Mouse (Mus musculus): Measurements from ENCODE around the gene Tspoap1. TPM values are rescaled to one million over a fixed set of nuclear protein-coding genes. Genes with fewer than 3 reads are reported as not detected.
A peak's percentile ranks its signal among the peaks of the same experiment; 100 is the strongest.

Tspoap1 gene
- polyA plus RNA-seq, 1 experiment from 2014 or later, result 7.7 TPM

DNA sequence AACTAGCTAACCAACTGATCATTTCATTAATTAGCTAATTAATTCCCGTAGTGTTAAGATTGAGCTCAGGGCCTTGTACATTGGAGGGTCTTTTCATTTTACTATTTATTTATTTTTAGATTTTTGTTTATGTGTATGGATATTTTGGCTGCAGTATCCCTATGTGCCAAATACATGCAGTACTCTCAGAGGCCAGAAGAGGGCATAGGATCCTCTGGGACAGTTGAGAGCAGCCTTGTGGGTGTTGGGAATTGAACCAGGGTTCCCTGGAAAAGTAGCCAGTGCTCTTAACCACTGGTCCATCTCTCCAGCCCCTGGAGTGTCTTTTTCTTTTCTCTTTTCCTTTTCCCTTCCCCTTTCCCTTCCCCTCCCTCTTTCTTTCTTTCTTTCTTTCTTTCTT, 45.1 kb downstream of the Tspoap1 start:
- Histone ChIP-seq H3K27ac (ENCODE audit: low read depth, low read length) (no peak overlapping the region), H3K9me3 (ENCODE audit: control insufficient read depth, low read length) (no peaks in the 10 kb centered on the region), H3K9ac (ENCODE audit: low read depth, low read length) (no peak overlapping the region), H3K4me2 (no peak overlapping the region), H3K4me3 (ENCODE audit: low read depth, low read length) (no peak overlapping the region), H3K27me3 (replicated peaks; ENCODE audit: control insufficient read depth, insufficient read depth, low read length) (no peaks in the 10 kb centered on the region), H3K36me3 (ENCODE audit: control insufficient read depth, insufficient read depth, low read length) (no peaks in the 10 kb centered on the region), H3K4me1 (replicated peaks; ENCODE audit: control insufficient read depth, insufficient read depth, low read length) (no peaks in the 10 kb centered on the region)
- WGBS, result 66% methylated on average over 1 of the region's 1 CpGs
- DNase-seq (ENCODE audit: low spot score) (no peak), ATAC-seq (replicated peaks; ENCODE audit: low FRiP score) (no peak)

DNA sequence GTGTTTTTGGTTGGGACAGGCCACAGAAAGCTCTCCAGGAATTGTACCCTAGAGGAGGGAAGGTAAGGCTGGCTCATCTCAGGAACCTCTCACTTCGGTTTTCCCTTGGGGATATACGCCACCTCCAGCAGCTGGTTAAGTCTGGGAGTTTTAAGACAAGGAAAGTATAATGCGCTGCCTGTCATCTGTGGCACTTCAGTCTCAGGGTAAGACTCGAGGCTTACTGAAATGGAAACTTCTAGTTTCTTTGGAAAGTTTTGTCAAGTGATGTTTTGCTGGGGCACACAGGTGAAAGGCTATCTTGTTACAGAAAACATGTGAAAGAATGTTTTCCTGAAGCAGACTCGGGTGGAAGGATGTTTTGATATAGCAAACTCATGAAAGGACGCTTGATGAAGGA, 47.1 kb downstream of the Tspoap1 start:
- H3K27ac ChIP-seq (ENCODE audit: low read depth, low read length), result no peak overlapping the region
- H3K9me3 ChIP-seq (ENCODE audit: control insufficient read depth, low read length), result no peaks in the 10 kb centered on the region
- ATAC-seq (replicated peaks; ENCODE audit: low FRiP score) (no peak), DNase-seq (ENCODE audit: low spot score) (no peak)
- no peak overlapping the region for H3K4me3 ChIP-seq (ENCODE audit: low read depth, low read length)
- 79% methylated on average over 6 of the region's 6 CpGs for WGBS
- no peaks in the 10 kb centered on the region for H3K27me3 ChIP-seq (replicated peaks; ENCODE audit: control insufficient read depth, insufficient read depth, low read length)
- H3K4me2 ChIP-seq, result no peak overlapping the region
- H3K4me1 ChIP-seq (replicated peaks; ENCODE audit: control insufficient read depth, insufficient read depth, low read length), result no peaks in the 10 kb centered on the region
- no peak overlapping the region for H3K9ac ChIP-seq (ENCODE audit: low read depth, low read length)
- H3K36me3 ChIP-seq (ENCODE audit: control insufficient read depth, insufficient read depth, low read length), result no peaks in the 10 kb centered on the region

DNA sequence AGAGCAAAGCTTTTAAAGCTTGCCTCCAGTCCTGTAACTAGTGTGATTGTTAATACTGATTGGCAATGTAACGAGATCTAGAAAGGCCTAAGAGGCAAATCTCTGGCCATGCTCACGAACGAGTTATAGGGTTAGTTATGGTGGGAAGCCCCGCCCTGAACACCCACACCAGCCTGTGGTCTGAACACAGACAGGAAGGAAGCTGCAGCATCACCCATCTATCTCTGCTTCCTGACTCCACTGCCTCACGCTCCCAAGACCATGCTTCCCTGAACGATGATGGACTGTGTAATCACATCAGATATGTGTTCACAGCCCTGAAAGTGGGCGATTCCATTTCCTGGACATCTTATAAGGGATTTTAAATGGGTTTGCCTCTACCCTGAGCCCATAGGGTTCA, 47.9 kb downstream of the Tspoap1 start:
- ATAC-seq (replicated peaks; ENCODE audit: low FRiP score), result no peak
- WGBS, result 42% methylated on average over 7 of the region's 7 CpGs

DNA sequence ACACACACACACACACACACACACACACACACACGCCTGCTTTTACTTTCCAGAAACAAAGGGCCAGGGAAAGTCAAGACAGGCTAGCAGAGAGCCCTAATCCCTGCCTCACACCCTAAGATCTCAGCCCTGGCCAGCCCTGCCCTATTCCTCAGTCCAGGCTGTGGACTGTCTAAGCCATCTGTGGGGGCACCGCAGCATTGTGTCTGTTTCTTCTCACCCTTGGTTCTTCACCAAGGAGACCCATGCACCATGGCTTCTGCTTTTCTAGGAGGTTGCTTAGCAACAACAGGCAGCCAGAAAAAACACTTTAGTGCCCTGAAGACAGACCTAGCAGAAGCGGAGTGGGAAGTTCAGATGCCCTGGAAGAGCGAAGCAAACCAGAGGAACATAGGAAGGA, 51.1 kb downstream of the Tspoap1 start:
- WGBS, result 53% methylated on average over 4 of the region's 4 CpGs
- ATAC-seq (replicated peaks; ENCODE audit: low FRiP score), result no peak
- H3K27ac ChIP-seq (ENCODE audit: low read depth, low read length), result no peak overlapping the region

More for the DNA sequence above, 47.9 kb downstream of the Tspoap1 start:
- DNase-seq (ENCODE audit: low spot score), result no peak
- Histone ChIP-seq H3K9me3 (ENCODE audit: control insufficient read depth, low read length) (no peaks in the 10 kb centered on the region), H3K9ac (ENCODE audit: low read depth, low read length) (no peak overlapping the region), H3K4me3 (ENCODE audit: low read depth, low read length) (no peak overlapping the region), H3K4me1 (replicated peaks; ENCODE audit: control insufficient read depth, insufficient read depth, low read length) (no peaks in the 10 kb centered on the region), H3K36me3 (ENCODE audit: control insufficient read depth, insufficient read depth, low read length) (no peaks in the 10 kb centered on the region), H3K27ac (ENCODE audit: low read depth, low read length) (no peak overlapping the region), H3K27me3 (replicated peaks; ENCODE audit: control insufficient read depth, insufficient read depth, low read length) (no peaks in the 10 kb centered on the region), H3K4me2 (no peak overlapping the region)

DNA sequence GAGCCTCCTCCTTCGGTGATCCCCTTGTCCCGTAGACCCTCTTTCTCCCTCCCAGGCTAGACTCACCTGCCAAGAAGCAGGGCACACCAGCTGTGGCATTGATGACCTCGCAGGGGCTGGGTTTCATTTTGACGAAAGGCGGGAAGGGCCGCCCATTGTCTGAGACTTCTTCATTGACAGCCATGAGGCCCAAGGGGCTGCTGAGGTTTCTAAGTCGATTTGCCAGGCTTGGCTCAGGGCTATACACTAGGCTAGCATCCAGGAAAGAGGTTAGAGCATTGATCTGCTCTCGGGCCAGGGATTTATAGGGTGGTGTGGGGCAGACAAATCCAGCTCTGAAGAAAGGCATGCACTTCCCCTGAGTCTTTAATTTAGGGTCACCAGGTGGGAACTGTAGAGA, 54.5 kb downstream of the Tspoap1 start:
- Histone ChIP-seq H3K4me2 (no peak overlapping the region), H3K4me3 (ENCODE audit: low read depth, low read length) (no peak overlapping the region), H3K27ac (ENCODE audit: low read depth, low read length) (no peak overlapping the region), H3K36me3 (ENCODE audit: control insufficient read depth, insufficient read depth, low read length) (no peaks in the 10 kb centered on the region), H3K4me1 (replicated peaks; ENCODE audit: control insufficient read depth, insufficient read depth, low read length) (peaks cover 5% of the 10 kb centered on the region; the same call in 1 of the 2 replicates), H3K27me3 (replicated peaks; ENCODE audit: control insufficient read depth, insufficient read depth, low read length) (peaks cover 6% of the 10 kb centered on the region; the same call in 1 of the 2 replicates), H3K9ac (ENCODE audit: low read depth, low read length) (no peak overlapping the region), H3K9me3 (ENCODE audit: control insufficient read depth, low read length) (no peaks in the 10 kb centered on the region)
- WGBS, result 66% methylated on average over 8 of the region's 8 CpGs
- ATAC-seq (replicated peaks; ENCODE audit: low FRiP score), result no peak
- no peak for DNase-seq (ENCODE audit: low spot score)

More for the DNA sequence above, 51.1 kb downstream of the Tspoap1 start:
- no peaks in the 10 kb centered on the region for H3K4me1 ChIP-seq (replicated peaks; ENCODE audit: control insufficient read depth, insufficient read depth, low read length)
- H3K9me3 ChIP-seq (ENCODE audit: control insufficient read depth, low read length), result no peaks in the 10 kb centered on the region
- H3K36me3 ChIP-seq (ENCODE audit: control insufficient read depth, insufficient read depth, low read length), result no peaks in the 10 kb centered on the region
- H3K27me3 ChIP-seq (replicated peaks; ENCODE audit: control insufficient read depth, insufficient read depth, low read length), result no peaks in the 10 kb centered on the region
- no peak for DNase-seq (ENCODE audit: low spot score)
- H3K4me3 ChIP-seq (ENCODE audit: low read depth, low read length), result no peak overlapping the region
- H3K9ac ChIP-seq (ENCODE audit: low read depth, low read length), result no peak overlapping the region
- H3K4me2 ChIP-seq, result no peak overlapping the region

DNA sequence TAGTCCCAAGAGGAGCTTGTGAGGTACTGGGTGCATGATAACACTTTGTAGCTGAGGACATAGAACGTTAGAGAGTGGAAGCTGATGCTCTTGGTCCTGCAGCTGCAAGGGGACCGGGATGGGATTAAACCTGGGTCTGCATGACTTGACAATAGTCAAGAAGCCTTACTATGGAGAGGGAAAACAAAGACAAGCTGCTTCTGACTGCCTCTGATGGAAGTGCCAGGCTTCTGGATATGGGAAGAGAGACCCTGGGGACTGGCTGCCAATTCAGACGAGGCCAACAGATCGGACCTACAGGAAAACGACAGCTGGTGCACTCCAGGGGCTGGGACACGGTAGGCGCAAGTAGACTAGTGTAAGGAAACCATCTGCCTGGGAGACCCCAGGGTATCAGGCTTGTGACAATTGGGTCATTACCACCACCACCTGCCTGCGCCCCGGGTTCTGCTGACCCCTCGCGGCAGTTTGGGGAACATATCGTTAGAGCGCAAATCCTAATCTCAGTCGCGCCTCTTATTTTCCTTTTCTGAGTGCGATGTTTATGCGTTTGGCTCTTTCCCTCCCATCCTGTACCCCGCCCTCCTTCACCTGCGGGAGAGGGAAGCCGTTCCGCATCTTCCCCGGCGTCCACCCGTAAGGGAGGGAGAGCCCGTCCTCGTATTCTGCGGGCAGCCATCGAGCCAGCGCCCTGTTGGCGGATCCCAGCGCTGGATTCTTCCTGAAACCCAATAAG, 56.5 kb downstream of the Tspoap1 start:
- Histone ChIP-seq H3K9me3 (ENCODE audit: control insufficient read depth, low read length) (no peaks in the 10 kb centered on the region), H3K27ac (ENCODE audit: low read depth, low read length) (no peak overlapping the region), H3K27me3 (replicated peaks; ENCODE audit: control insufficient read depth, insufficient read depth, low read length) (peaks cover 6% of the 10 kb centered on the region; the same call in 1 of the 2 replicates), H3K4me2 (peak overlapping the region; percentile 66), H3K36me3 (ENCODE audit: control insufficient read depth, insufficient read depth, low read length) (no peaks in the 10 kb centered on the region), H3K4me1 (replicated peaks; ENCODE audit: control insufficient read depth, insufficient read depth, low read length) (peaks cover 5% of the 10 kb centered on the region; the same call in 1 of the 2 replicates), H3K4me3 (ENCODE audit: low read depth, low read length) (peak overlapping the region; percentile 35), H3K9ac (ENCODE audit: low read depth, low read length) (no peak overlapping the region)
- DNase-seq (ENCODE audit: low spot score) (no peak), ATAC-seq (replicated peaks; ENCODE audit: low FRiP score) (no peak)
- 3% methylated on average over 31 of the region's 31 CpGs for WGBS

DNA sequence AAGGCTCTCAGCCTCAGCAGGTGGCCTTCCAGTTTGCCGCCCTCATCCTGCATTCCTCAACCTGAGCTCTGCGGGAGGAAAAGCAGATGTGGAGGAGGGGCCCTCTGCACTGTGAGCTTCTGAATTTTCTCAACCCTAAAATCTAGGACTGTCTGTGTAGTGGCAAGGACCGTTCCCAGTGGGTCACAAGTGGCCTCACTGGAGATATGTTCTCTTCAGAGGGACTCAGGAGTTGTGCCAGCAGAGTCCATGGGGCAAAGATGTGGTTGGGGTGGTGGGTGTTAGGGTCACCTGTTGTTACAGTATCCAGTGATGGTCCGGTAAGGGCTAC, 57.1 kb downstream of the Tspoap1 start:
- Histone ChIP-seq H3K27ac (ENCODE audit: low read depth, low read length) (no peak overlapping the region), H3K9me3 (ENCODE audit: control insufficient read depth, low read length) (no peaks in the 10 kb centered on the region), H3K27me3 (replicated peaks; ENCODE audit: control insufficient read depth, insufficient read depth, low read length) (peaks cover 6% of the 10 kb centered on the region; the same call in 1 of the 2 replicates), H3K36me3 (ENCODE audit: control insufficient read depth, insufficient read depth, low read length) (no peaks in the 10 kb centered on the region), H3K4me1 (replicated peaks; ENCODE audit: control insufficient read depth, insufficient read depth, low read length) (peaks cover 5% of the 10 kb centered on the region; the same call in 1 of the 2 replicates), H3K9ac (ENCODE audit: low read depth, low read length) (no peak overlapping the region), H3K4me3 (ENCODE audit: low read depth, low read length) (peak overlapping the region; percentile 35), H3K4me2 (peak overlapping the region; percentile 66)
- 31% methylated on average over 4 of the region's 4 CpGs for WGBS
- no peak for ATAC-seq (replicated peaks; ENCODE audit: low FRiP score)
- DNase-seq (ENCODE audit: low spot score), result no peak

DNA sequence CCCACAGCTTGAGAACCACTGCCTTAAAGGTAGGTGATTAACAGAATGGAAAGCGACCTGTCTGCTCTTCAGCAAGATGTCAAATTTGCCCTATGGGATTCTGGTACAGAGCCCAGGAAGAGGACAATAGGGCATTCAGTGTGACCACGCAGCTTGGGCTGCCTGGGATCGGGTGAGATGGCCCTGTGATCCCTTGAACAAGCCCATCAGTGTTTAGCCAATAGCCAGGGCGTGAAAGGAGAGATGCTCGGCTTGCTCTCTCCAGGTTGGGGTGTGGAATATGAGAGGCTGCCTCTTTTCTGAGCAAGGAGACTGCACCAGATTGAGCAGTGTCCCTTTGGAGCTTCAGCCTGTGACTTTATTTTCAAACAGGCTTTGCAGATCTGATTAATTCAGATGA, 61.2 kb downstream of the Tspoap1 start:
- H3K27ac ChIP-seq (ENCODE audit: low read depth, low read length), result no peak overlapping the region
- no peak overlapping the region for H3K4me3 ChIP-seq (ENCODE audit: low read depth, low read length)
- ATAC-seq (replicated peaks; ENCODE audit: low FRiP score) (no peak), DNase-seq (ENCODE audit: low spot score) (no peak)
- H3K4me1 ChIP-seq (replicated peaks; ENCODE audit: control insufficient read depth, insufficient read depth, low read length), result peaks cover 5% of the 10 kb centered on the region; the same call in 1 of the 2 replicates
- H3K9me3 ChIP-seq (ENCODE audit: control insufficient read depth, low read length), result no peaks in the 10 kb centered on the region
- no peak overlapping the region for H3K4me2 ChIP-seq
- peaks cover 6% of the 10 kb centered on the region; the same call in 1 of the 2 replicates for H3K27me3 ChIP-seq (replicated peaks; ENCODE audit: control insufficient read depth, insufficient read depth, low read length)
- H3K36me3 ChIP-seq (ENCODE audit: control insufficient read depth, insufficient read depth, low read length), result no peaks in the 10 kb centered on the region
- 59% methylated on average over 5 of the region's 5 CpGs for WGBS
- H3K9ac ChIP-seq (ENCODE audit: low read depth, low read length), result no peak overlapping the region

DNA sequence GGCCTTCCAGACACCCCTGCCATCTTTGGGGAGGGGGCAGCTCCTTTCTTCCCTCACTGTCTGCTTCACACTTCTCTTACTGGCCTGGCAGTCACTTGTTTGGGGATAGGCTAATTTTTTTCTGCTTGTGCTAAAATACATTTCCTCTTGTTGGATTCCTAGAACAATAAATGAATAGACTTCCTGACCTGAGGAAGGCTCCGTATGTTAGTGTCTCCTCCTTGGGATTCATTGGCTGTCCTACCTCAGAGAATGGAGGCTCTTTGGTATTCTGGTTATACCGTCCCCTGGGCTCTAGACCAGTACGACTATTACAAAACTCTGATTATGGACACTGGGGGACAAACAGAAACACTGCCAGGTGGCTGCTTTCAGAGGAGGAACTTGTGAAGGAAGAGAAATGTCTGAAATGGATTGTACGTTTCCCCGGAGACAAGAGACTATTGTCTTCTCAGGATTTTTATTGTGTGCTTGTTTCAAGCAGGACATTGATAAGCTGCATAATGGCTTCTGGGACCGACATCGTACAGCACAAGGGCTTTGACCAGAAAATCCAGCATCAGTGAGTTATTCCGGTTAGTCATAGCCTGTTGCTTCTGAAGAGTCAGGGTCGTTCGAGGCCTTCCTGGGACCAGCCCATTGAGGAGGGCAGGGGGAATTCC, 68.0 kb downstream of the Tspoap1 start, which contains the start of gene Lpo:
Lpo (minus strand) TSS at position 51 of the 662 bp plus-strand sequence.
- WGBS, result 76% methylated on average over 10 of the region's 10 CpGs
- no peak within 1 kb of the TSS for H3K4me3 ChIP-seq (ENCODE audit: low read depth, low read length)
- no peak within 1 kb of the TSS for H3K9ac ChIP-seq (ENCODE audit: low read depth, low read length)
- no peak within 1 kb of the TSS for H3K4me2 ChIP-seq
- ATAC-seq (replicated peaks; ENCODE audit: low FRiP score) (no peak), DNase-seq (ENCODE audit: low spot score) (no peak)
- H3K27me3 ChIP-seq (replicated peaks; ENCODE audit: control insufficient read depth, insufficient read depth, low read length), result no peaks in the 10 kb centered on the region; the same call in 1 of the 2 replicates
- H3K36me3 ChIP-seq (ENCODE audit: control insufficient read depth, insufficient read depth, low read length), result no peaks in the 10 kb centered on the region
- no peak within 1 kb of the TSS for H3K27ac ChIP-seq (ENCODE audit: low read depth, low read length)
- H3K4me1 ChIP-seq (replicated peaks; ENCODE audit: control insufficient read depth, insufficient read depth, low read length), result no peaks in the 10 kb centered on the region
- H3K9me3 ChIP-seq (ENCODE audit: control insufficient read depth, low read length), result no peaks in the 10 kb centered on the region
